Mouse (Mus musculus) frontal cortex, postnatal 14 days (tissue): ENCODE measurements around the gene Rnf185.

Source experiments
- DNase-seq, 2 experiments: peaks; one replicate each; pipeline ENCODE4 v3.0.0; 2022; ENCODE audit warnings: low spot score in 2 of 2

The Rnf185 gene

DNA sequence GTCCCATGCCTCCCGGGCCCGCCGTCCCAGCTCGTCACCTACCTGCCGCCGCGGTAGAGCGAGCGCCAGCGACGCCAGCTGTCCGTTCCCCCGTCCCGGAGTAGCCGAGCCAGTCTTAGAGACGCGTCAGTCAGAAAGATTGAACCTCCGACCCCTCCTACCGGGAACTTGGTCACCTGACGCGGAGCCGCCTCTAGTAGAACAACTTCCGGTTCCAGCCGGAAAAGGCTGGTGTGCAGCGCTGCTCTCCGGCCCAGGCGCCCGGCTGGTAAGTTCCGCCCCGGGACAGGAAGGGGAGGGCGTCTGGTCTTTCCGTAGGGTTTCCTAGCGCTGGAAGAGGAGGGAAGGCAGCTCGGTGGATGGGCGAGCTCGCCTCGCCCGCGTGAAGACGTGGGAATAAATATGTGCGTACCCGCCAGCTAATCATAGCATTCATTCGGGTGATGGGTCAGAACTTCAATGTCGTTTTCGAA, at the start of gene Rnf185:
TSS of gene Rnf185 (minus strand) at position 197 of the 473 bp plus-strand sequence.
- DNase-seq = peak; percentile 88 to 89

- DNase-seq = no peak
These were observed 45.1 kb upstream of the Rnf185 start for GRCm38 (mm10) chr11:3497296-3497695.

GRCm38 (mm10) chr11:3496756-3497155, 44.6 kb upstream of the Rnf185 start:
- DNase-seq = no peak

DNA sequence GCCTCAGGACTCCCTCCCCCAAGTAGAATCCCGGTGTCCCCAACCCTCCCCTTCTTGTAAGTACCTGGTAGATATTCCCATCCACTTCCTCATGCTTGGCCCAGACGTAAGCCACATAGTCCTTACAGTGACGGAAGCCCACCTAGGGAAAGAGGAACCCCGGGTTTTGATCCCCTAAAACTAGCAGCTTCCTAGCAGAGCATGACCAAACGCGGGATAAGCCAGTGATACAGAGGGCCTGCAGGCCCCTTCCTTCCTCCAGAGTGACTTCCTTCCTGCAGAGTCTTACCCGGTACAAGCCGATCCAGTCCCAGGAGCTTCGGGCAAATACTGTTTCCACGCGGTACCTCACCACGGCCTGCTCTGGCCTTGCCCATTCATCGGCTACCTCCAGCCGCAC, 43.3 kb upstream of the Rnf185 start:
- no peak for DNase-seq

- DNase-seq = no peak
These were observed 42.7 kb upstream of the Rnf185 start for GRCm38 (mm10) chr11:3494857-3495256.

GRCm38 (mm10) chr11:3492748-3493147, 40.6 kb upstream of the Rnf185 start:
- no peak for DNase-seq

DNA sequence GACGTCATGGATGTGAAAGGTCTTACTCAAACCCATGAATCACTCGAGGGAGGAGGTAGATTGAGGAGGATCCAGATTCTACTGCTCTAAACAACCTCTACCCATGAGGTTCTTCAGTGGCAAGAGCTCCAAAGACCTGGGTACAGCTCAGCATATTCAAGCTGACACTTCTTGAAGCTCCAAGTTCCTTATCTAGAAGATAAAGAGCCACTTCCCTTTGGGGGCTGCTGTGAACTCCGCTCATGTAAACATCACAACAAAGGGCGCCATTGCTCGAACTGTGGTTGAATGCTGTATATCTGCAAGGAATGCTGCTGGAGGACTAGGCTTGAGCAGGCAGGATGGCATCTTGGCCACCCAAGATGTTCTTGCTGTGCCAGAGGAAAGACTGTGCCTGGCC, 36.9 kb upstream of the Rnf185 start:
- DNase-seq = no peak

DNA sequence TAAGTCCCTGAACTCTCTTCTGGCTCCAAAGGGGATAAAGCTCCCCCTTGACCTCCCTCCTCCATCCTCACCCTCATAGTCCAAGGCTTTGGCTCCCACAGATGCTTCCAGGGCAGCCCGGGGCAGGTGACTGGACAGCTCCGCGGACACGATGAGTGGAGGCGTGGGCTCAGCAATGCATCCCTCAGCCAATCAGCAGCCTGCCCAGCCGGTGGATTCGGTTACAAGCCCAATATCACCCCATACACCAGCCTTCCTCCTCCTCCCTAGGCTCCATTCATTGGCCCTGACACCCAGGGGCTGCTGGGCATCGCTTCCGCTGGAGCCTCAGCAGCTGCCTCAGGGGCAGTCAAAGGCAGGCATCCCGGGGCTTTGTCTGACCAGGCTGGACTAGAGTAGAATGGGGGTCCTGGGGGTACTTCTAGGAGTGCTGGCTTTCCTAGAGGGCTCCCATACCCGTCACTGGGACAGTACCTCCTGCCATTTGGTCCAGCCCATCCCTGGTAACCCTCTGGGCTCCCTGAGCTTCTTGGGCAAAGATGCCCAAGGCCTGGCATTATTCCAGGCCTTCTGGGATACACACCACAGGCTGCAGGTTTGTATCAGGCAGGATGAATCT, 35.9 kb upstream of the Rnf185 start, which contains the start of gene Pla2g3:
TSS of gene Pla2g3 (plus strand) at position 333 of the 619 bp plus-strand sequence.
- DNase-seq = no peak

DNA sequence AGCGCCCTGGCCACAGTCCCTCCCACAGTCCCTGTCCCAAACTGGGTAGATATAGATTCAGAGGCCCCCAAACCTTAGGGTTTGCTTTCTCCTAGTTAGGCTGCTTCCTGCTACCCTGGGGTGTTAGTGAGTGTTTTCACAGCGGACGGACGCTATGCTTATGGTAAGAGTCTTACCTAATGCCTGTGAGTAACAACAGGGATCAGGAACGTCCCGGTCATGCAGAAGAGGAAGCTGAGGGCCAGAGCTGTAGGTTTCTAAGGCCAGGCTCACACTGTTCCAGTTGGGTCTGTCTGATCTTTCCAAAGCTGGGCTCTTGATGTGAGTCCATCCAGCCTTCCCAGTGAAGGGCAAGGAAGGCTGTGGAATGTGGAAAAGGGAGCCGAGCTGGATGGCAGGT, 34.2 kb upstream of the Rnf185 start:
- no peak for DNase-seq

DNA sequence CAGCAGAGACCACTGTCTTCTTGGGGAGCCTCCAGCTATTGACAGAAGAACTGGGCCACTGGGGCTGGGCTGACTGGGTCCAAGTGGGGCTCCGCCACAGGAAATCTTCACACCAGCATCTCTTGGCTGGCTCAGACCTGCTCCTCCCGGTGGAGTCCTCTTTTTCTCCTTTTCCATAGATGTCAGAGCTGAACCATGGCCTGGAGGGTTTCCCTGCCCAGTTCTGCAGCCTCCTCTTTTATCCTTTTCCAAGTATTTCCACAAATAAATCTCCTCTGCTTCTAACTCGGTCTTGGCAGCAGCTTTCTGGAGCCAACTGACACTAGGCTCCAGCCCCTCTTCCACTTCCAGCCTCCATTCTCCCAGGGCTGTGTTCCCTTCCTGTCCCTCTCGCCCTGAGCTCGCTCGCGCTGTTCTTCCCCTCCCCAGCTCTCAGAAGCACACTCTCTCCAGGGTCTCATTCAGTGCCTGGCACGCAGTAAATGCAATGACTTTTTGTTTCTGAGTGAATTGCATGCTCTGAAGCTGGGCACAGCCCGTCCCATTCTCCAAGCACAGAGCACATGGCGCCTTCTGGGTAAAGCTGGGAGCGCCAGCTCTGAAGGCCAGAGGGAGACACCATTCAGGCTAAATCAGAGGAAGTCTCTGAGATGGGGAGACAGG, 31.9 kb upstream of the Rnf185 start:
- DNase-seq = no peak

GRCm38 (mm10) chr11:3475489-3475888, 23.3 kb upstream of the Rnf185 start:
- DNase-seq = no peak

- no peak for DNase-seq
These were observed 22.4 kb upstream of the Rnf185 start for GRCm38 (mm10) chr11:3474480-3475115.

GRCm38 (mm10) chr11:3472484-3472883, 20.3 kb upstream of the Rnf185 start:
- peak; percentile 33 to 81 for DNase-seq

DNA sequence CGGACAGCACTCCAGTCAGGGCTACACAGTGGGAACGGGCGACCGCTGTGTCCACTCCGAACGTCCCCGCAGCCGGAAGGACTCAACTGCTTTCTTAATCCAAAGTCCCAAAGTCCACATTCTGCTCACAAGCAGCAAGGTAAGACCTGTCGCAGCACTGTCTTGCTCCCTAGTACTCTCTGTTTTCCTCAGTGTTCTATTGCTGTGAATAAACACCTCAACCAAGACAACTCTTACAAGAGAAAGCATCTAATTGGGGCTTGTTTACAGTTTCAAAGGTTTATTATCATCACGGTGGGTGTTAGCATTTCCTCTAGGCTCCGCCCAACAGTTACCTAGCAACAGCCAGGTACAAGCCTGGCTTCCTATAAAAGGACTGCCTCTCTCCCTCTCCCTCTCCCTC, 19.3 kb upstream of the Rnf185 start:
- no peak for DNase-seq

DNA sequence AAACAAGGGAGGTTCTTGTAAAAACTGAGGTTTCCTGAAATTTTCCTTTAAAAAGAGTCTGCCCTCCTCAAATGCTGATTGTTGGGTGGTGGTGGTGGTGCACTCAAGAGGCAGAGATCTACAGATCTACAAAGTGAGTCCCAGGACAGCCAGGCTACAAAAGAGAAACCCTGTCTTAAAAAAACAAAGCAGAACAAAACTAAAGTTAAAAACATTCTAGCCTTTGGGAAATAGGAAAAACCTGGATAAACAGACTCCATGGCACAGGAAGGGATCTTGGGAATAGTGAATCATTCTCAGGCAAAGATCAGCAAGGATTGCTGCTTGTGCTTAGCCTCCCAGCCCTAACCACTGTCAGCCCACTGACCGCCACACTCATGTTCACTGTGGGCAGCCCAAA, 10.7 kb upstream of the Rnf185 start:
- no peak for DNase-seq

DNA sequence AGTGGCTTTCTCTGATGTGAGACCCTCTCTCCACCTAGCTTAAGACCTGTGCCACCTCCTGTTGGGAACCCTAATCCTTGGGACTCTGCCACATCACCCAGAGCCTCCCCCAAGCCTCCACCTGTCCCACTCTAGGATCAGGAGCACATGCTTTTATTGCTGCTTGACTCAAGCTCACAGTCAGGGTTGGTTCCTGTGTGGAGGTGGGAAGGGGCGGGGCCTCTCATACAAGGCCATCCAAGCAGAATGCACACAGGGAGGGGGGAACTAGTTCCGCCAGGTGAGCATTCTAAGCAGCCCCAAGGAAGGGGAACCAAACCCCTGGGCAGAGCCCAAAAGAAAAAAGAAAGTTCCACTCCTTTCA, 6.9 kb upstream of the Rnf185 start:
- no peak for DNase-seq

DNA sequence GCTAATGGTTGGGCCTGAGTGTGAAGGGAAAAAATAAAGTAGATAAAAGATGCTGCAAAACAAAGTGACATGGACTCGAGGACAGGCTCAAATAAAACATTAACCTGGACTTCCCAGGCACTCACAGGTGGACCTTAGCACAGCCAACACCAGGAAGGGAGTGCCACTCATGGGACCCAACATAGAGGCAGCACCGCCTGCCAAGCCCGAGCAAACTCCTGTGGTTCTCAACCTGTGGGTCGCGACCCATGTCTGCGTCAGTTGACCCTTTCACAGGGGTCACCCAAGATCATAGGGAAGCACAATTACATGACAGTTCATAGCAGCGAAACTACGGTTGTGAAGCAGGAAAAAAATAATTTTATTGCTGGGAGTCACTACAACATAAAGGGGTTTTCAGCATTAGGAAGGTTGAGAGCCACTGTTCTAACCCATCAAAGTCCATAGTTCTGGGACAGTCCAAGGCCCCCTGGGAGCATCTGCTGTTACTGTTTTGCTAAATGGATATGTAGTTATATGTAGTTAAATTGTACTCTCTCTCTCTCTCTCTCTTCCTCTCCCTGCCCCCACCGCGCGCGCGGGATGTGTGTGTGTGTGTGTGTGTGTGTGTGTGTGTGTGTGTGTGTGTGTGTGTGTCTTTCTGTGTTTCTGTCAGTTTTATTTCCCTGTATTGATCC, 6.4 kb upstream of the Rnf185 start:
- DNase-seq = no peak

GRCm38 (mm10) chr11:3456354-3456753, 4.2 kb upstream of the Rnf185 start:
- peak; percentile 59 to 71 for DNase-seq

GRCm38 (mm10) chr11:3454506-3454905, 2.3 kb upstream of the Rnf185 start:
- DNase-seq = no peak

DNA sequence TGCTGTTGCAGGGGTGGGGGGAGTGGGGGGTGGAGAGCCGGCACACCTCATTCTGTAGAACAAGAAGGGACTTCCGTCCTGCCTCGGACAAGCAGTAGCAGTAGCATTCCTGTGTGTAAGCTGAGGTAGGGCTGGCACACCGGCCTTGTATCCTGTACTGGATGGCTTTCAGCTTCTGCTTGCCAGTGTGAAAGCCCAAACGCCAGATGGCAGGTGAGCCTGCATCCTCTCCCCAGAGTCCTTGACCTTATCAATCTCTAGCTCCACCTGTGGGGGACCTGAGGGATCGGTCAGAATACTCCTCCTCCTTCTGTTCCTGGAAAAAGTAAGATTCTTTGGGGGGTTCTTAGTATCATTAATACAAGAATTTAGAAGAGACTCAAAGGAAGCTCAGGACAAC, 1.3 kb upstream of the Rnf185 start:
- DNase-seq = no peak

- no peak for DNase-seq
These were observed 606 bp upstream of the Rnf185 start for GRCm38 (mm10) chr11:3452769-3453168.

- no peak for DNase-seq
These were observed 431 bp downstream of the Rnf185 start for GRCm38 (mm10) chr11:3451701-3452163.
